Mouse (Mus musculus) mouse embryonic stem cell (cell line): ENCODE measurements around the gene Tpcn1.

Experiments
- in situ Hi-C, 2 experiments: fragments of 300-500 bp; cut with MboI; formaldehyde crosslinking; loops; 1 replicate in 1 of 2; 3 replicates in 1 of 2; pipeline ENCODE4 v1.14.3; 2019 to 2020; ENCODE audit warnings: low sequenced_read_pairs in 2 of 2, low pct_unique_long_range_greater_than_20kb in 1 of 2, mixed read lengths in 1 of 2; ENCODE audit not compliant: unreplicated experiment in 1 of 2

The Tpcn1 gene

GRCm38 (mm10) chr5:120588569-120589094 lies at the start of gene Tpcn1, which contains the start of gene Iqcd:
TSS of gene Tpcn1 (minus strand) at chr5:120588673.
TSS of gene Iqcd (plus strand) at chr5:120589016.
- in situ Hi-C loops: loop anchor here in 1 of 2 experiments (5.0 kb wide), 1 partner anchor 76 kb away; the partner anchor contains the start of gene Slc8b1

DNA sequence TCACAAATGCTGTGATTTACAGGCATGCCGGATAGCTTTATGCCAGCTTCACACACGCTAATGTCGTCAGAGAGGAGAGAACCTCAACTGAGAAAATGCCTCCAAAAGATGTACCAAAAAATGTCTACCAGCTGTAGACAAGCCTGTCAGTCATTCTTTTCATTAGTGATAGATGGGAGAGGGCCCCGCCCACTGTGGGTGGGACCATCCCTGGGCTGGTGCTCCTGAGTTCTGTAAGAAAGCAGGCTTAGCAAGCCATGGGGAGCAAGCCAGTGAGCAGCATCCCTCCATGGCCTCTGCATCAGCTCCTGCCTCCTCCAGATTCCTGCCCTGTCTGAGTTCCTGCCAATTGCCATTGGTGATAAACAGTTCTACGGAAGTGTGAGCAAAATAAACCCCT lies 47.2 kb upstream of the Tpcn1 start:
- in situ Hi-C loops: no loop called here

GRCm38 (mm10) chr5:120634860-120635259 lies 46.4 kb upstream of the Tpcn1 start:
- in situ Hi-C loops: no loop called here

DNA sequence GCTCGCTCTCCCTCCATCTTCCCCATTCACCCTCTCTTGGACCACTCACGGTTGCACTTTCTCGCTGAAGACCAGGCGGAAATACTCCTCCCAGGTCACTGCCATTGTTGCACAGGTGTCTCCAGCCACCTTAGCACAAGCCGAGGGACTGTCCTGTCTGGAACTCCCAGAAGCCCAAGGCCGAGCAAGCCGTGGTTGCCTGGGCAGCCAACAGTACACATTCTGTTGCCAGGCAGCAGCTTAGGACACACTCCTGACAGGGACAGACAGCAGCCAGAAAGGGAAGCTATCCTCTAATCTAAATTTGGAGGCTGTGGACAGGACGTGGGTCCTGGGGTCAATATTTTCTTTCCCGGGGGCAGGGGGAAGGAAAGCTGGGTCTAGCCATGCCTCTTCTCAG lies 45.7 kb upstream of the Tpcn1 start, which contains the start of gene Cfap73:
Gene Cfap73 (minus strand): TSS at position 105 of the 400 bp plus-strand sequence.
- in situ Hi-C loops: no loop called here

DNA sequence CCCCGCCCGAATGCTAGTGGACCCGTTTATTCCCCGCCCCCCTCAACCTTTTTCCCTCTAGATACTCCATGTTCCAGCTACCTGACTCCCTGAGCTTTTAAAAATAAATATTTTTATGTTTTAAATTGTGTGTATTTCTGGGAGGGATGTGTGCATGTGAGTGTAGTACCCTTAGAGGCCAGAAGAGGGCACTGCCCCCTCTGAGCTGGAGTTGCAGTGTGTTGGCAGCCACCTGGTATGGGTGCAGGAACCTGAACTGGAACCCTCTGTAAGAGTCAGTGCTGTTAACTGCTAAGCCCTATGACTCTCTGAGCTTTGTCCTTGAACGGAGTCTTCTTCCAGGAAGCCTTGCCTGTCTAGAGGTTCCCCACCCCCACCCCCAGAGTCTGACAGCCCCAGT lies 43.4 kb upstream of the Tpcn1 start:
- in situ Hi-C loops: no loop called here

DNA sequence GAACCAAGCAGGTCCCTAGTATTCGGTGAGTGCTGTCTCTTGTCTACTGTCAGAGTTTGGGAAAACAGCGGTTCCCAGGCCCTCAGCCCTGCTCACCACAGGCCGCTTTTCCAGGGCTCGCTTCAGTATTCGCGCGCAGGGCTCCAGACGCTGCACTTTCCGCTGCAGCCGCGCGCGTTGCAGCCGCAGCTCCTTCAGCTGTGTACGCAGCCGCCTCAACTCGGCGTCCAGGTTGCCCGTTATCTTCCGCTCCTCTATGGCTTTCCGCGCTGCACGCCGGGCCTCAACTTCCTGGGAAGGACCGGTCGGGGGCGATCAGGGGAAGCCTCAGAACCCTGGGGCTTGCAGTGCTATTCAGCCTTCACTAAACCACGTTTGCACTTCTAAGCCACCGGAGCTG lies 42.7 kb upstream of the Tpcn1 start:
- in situ Hi-C loops: no loop called here

DNA sequence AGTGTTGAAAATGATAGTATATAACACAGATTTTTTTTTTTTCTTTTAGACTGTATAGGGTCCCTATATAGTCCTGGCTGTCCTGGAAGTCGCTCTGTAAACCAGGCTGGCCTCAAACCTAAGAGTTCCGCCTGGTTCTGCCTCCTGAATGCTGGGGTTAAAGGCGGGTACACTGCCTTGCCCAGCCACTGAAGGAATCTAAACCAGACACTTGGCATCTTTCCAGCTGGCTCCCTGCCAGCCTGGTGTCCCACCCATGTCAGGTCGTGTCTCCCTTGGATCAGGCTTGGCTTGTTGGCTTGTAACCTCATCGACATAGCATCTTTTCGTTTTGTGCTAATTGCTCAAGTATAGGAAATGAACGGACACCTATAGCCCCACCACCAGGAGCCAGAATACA lies 40.2 kb upstream of the Tpcn1 start:
- in situ Hi-C loops: loop anchor here (10.0 kb wide), 2 partner anchors 86 to 116 kb away; partner anchors contain the start of genes Dtx1 (in 1 of the 2) and Oas2 (in 1 of the 2)

DNA sequence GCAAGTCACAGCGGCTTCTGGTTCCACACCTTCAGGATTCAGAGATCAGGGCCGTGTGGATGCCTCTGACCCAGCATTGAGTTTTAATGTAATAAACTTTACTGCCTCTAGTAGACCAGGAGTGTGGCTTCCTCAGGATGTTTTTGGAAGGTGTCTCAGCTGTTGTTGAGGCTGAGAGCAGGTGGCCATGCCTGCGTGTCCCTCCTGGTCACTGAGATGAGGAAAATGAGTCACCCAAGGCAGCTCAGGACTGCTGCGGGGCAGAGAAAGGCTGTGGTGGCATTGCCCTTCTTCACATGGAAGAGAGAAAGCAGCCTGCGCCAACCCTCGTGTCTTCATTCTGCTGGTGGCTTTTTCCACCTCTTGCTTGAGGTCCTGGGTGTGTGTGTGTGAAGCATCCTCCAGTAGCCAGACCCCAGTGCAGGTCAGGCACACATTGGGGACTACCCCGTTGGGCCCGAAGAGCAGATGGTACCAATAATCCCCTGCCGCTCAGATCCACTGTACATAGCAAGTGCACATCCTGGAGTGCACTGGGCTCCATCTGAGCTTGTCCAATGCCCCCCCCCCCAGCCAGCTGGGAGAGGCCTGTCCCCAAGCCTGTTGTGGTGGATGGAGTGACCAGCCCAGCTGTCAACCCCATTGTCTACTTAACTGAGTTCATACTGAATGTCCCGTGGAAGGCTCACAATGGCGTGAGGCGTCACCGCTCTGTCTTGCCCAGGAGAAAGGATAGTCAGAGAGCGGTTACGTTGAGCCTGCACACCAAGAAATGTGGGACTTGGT lies 39.2 kb upstream of the Tpcn1 start:
- in situ Hi-C loops: loop anchor here (10.0 kb wide), 2 partner anchors 87 to 117 kb away; partner anchors contain the start of genes Dtx1 (in 1 of the 2) and Oas2 (in 1 of the 2)

GRCm38 (mm10) chr5:120626399-120626798 lies 37.9 kb upstream of the Tpcn1 start:
- in situ Hi-C loops: loop anchor here (10.0 kb wide), 2 partner anchors 88 to 118 kb away; partner anchors contain the start of genes Dtx1 (in 1 of the 2) and Oas2 (in 1 of the 2)

GRCm38 (mm10) chr5:120624427-120624826 lies 36.0 kb upstream of the Tpcn1 start:
- in situ Hi-C loops: loop anchor here (10.0 kb wide), 2 partner anchors 90 to 120 kb away; partner anchors contain the start of genes Dtx1 (in 1 of the 2) and Oas2 (in 1 of the 2)

DNA sequence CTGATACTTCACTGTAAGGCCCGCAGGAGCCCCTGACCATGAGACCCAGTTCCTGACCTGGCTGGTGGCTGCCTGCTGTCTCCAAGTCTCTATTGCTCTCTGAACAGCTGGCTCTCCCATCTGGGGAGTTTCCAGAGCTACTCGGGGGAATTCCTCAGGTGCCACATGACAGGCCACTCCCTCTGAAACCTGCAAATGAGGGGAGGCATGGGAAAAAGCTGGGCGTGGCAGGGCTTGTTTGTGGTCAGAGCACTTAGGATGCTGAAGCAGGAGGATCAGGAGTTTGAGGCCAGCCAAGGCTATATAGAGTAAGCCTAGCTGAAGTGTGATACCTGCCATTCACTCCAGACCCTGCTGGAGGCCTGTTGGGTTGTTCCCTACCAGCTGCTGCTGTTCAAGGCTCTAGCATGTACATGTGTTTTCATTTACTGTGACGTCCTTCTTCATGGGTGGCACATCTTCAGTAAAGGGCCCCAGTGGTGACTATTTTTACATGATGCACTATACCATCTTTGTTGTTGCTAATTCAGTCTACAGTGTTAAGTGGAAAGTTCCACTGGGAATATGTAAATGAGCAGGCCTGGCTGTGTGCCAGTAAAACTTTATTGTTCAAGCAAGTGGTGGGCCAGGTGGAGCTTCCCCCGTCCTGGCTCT lies 33.9 kb upstream of the Tpcn1 start:
- in situ Hi-C loops: loop anchor here (10.0 kb wide), 2 partner anchors 92 to 122 kb away; partner anchors contain the start of genes Dtx1 (in 1 of the 2) and Oas2 (in 1 of the 2)

DNA sequence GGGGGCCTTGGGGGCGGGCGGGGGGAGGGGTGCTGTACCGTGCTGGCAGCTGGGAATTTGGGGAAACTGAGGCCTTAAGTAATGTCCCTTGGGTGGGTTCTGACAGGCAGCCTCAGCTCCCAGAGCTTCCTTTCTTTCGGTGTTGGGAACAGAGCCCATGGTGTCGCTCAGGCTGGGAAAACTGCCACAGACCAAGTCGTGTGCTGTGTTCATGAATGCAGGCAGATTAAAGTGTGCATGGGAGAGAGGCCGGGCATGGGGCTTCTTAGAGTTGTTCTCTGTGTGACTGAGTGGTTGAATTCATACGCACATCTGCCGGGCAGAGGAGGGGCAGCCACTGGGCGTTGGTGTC lies 33.3 kb upstream of the Tpcn1 start:
- in situ Hi-C loops: loop anchor here (10.0 kb wide), 2 partner anchors 93 to 123 kb away; partner anchors contain the start of genes Dtx1 (in 1 of the 2) and Oas2 (in 1 of the 2)

DNA sequence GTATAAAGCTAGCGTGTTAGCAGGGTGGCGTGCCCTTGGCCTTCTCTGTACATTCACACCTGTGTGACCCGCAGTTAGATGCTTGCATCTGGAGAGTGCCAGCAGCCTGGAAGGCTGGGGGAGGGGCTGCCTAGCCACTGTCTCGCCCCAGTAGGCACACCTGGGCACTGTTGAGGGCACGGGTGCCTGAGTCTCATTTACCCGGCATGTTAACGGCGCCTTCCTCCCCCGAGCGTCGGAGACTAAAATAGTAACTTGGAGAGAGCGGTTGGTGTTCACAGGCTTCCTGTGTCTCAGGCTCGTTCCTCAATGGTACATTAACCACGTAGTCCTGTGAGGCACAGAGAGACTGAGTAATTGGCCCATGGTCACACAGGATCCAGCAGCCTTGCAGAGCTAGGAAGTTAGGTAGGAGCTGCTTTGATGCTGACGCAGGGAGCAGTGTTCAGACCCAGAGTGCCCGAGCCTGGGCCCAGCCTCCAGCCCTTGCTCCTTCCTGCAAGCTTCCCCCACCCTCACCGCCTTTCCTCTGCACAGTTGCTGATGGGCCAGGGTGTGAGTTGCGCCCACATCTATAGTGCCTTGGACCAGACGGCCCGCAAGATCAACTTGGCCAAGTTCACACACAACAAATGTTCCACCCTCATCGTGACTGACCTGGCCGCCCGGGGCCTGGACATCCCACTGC lies 32.7 kb upstream of the Tpcn1 start:
- in situ Hi-C loops: loop anchor here (10.0 kb wide), 2 partner anchors 94 to 124 kb away; partner anchors contain the start of genes Dtx1 (in 1 of the 2) and Oas2 (in 1 of the 2)

DNA sequence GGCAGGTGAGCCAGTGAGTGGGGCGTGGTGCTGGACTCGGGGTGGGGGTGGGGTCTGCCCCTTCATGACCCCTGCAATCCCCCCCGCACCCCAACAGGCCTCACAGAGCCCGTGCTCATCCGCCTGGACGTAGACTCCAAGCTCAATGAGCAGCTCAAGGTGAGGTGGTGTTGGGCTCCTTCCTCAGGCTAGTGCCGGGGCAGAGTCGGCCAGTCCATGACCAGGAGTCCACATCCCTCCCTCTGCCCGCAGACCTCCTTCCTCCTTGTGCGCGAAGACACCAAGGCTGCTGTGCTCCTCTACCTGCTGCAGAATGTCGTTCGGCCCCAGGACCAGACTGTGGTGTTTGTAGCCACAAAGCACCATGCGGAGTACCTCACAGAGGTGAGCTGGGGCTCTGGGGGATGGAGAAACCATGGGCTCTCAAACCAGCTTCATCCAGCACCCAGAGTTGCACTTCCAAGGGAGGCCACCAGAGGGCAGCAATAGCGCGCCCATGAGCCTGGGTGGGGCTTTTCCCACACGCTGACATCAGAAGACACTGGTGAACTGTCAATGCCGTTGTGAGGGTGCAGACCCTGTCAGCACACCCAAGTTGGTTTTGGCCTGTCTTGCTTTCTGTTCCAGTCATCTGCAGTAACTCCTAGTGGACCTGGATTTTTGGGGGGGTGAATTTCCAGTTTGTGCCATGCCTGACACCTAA lies 32.1 kb upstream of the Tpcn1 start:
- in situ Hi-C loops: loop anchor here (10.0 kb wide), 2 partner anchors 94 to 124 kb away; partner anchors contain the start of genes Dtx1 (in 1 of the 2) and Oas2 (in 1 of the 2)

- in situ Hi-C loops: no loop called here
These were observed 30.7 kb upstream of the Tpcn1 start for GRCm38 (mm10) chr5:120619201-120619600.

GRCm38 (mm10) chr5:120618778-120619177 lies 30.3 kb upstream of the Tpcn1 start:
- in situ Hi-C loops: no loop called here

- in situ Hi-C loops: no loop called here
These were observed 27.4 kb upstream of the Tpcn1 start for GRCm38 (mm10) chr5:120615903-120616302.
